Mouse (Mus musculus): ENCODE results near the gene Zc3h4. TPM values are rescaled to one million over a fixed set of nuclear protein-coding genes. Genes with fewer than 3 reads are reported as not detected.

Zc3h4 gene
- polyA plus RNA-seq, 1 experiment, result 29.8 TPM

GRCm38 (mm10) chr7:16418713-16419112 is 18.0 kb downstream of the Zc3h4 start:
- H3K79me3 ChIP-seq (ENCODE audit: low read depth), result peaks cover 7% of the 10 kb centered on the region
- H3K27me3 ChIP-seq (ENCODE audit: control insufficient read depth, insufficient read depth, insufficient read length), result no peaks in the 10 kb centered on the region
- H3K36me3 ChIP-seq (ENCODE audit: control insufficient read depth, insufficient read depth), result peaks cover 65% of the 10 kb centered on the region
- peaks cover 18% of the 10 kb centered on the region for H3K79me2 ChIP-seq (ENCODE audit: control insufficient read depth, insufficient read depth)
- TF ChIP-seq CTCF (IDR thresholded peaks at IDR 0.05; ENCODE audit: control insufficient read depth, insufficient read depth, insufficient read length) (no peak), MYOD1 (IDR thresholded peaks at IDR 0.05; ENCODE audit: control insufficient read depth, insufficient read length, low read depth) (no peak), USF1 (IDR thresholded peaks at IDR 0.05; ENCODE audit: low read depth) (no peak), FOSL1 (IDR thresholded peaks at IDR 0.05; ENCODE audit: insufficient read depth, low read length, poor library complexity, severe bottlenecking) (no peak), MAX (IDR thresholded peaks at IDR 0.05) (no peak), MYOG (IDR thresholded peaks at IDR 0.05; ENCODE audit: control insufficient read depth, extremely low read depth, insufficient read length) (no peak), CEBPB (IDR thresholded peaks at IDR 0.05; ENCODE audit: low read depth) (no peak)
- no peak overlapping the region for H3ac ChIP-seq (ENCODE audit: control insufficient read depth, insufficient read length, low read depth)
- H3K4me3 ChIP-seq (ENCODE audit: insufficient read depth, poor library complexity, severe bottlenecking), result no peak overlapping the region

GRCm38 (mm10) chr7:16420493-16421118 is 19.9 kb downstream of the Zc3h4 start:
- Histone ChIP-seq H3K36me3 (ENCODE audit: control insufficient read depth, insufficient read depth) (peaks cover 84% of the 10 kb centered on the region), H3K79me2 (ENCODE audit: control insufficient read depth, insufficient read depth) (no peaks in the 10 kb centered on the region), H3K79me3 (ENCODE audit: low read depth) (no peaks in the 10 kb centered on the region), H3ac (ENCODE audit: control insufficient read depth, insufficient read length, low read depth) (no peak overlapping the region), H3K4me3 (ENCODE audit: insufficient read depth, poor library complexity, severe bottlenecking) (no peak overlapping the region), H3K27me3 (ENCODE audit: control insufficient read depth, insufficient read depth, insufficient read length) (no peaks in the 10 kb centered on the region)
- TF ChIP-seq MAX (IDR thresholded peaks at IDR 0.05), result no peak
- no peak for TF ChIP-seq FOSL1 (IDR thresholded peaks at IDR 0.05; ENCODE audit: insufficient read depth, low read length, poor library complexity, severe bottlenecking)
- no peak for TF ChIP-seq CTCF (IDR thresholded peaks at IDR 0.05; ENCODE audit: control insufficient read depth, insufficient read depth, insufficient read length)
- TF ChIP-seq USF1 (IDR thresholded peaks at IDR 0.05; ENCODE audit: low read depth), result no peak
- TF ChIP-seq CEBPB (IDR thresholded peaks at IDR 0.05; ENCODE audit: low read depth), result no peak
- no peak for TF ChIP-seq MYOD1 (IDR thresholded peaks at IDR 0.05; ENCODE audit: control insufficient read depth, insufficient read length, low read depth)
- TF ChIP-seq MYOG (IDR thresholded peaks at IDR 0.05; ENCODE audit: control insufficient read depth, extremely low read depth, insufficient read length), result no peak

GRCm38 (mm10) chr7:16422222-16422856 is 21.6 kb downstream of the Zc3h4 start:
- Histone ChIP-seq H3K27me3 (ENCODE audit: control insufficient read depth, insufficient read depth, insufficient read length) (no peaks in the 10 kb centered on the region), H3K79me3 (ENCODE audit: low read depth) (no peaks in the 10 kb centered on the region), H3ac (ENCODE audit: control insufficient read depth, insufficient read length, low read depth) (no peak overlapping the region), H3K79me2 (ENCODE audit: control insufficient read depth, insufficient read depth) (no peaks in the 10 kb centered on the region), H3K4me3 (ENCODE audit: insufficient read depth, poor library complexity, severe bottlenecking) (no peak overlapping the region), H3K36me3 (ENCODE audit: control insufficient read depth, insufficient read depth) (peaks cover 83% of the 10 kb centered on the region)
- no peak for TF ChIP-seq CEBPB (IDR thresholded peaks at IDR 0.05; ENCODE audit: low read depth)
- no peak for TF ChIP-seq USF1 (IDR thresholded peaks at IDR 0.05; ENCODE audit: low read depth)
- TF ChIP-seq MYOD1 (IDR thresholded peaks at IDR 0.05; ENCODE audit: control insufficient read depth, insufficient read length, low read depth), result no peak
- no peak for TF ChIP-seq FOSL1 (IDR thresholded peaks at IDR 0.05; ENCODE audit: insufficient read depth, low read length, poor library complexity, severe bottlenecking)
- no peak for TF ChIP-seq MYOG (IDR thresholded peaks at IDR 0.05; ENCODE audit: control insufficient read depth, extremely low read depth, insufficient read length)
- no peak for TF ChIP-seq CTCF (IDR thresholded peaks at IDR 0.05; ENCODE audit: control insufficient read depth, insufficient read depth, insufficient read length)
- no peak for TF ChIP-seq MAX (IDR thresholded peaks at IDR 0.05)

GRCm38 (mm10) chr7:16423731-16424130 is 23.0 kb downstream of the Zc3h4 start:
- no peak overlapping the region for H3ac ChIP-seq (ENCODE audit: control insufficient read depth, insufficient read length, low read depth)
- H3K79me2 ChIP-seq (ENCODE audit: control insufficient read depth, insufficient read depth), result no peaks in the 10 kb centered on the region
- TF ChIP-seq MYOD1 (IDR thresholded peaks at IDR 0.05; ENCODE audit: control insufficient read depth, insufficient read length, low read depth), result no peak
- no peak for TF ChIP-seq FOSL1 (IDR thresholded peaks at IDR 0.05; ENCODE audit: insufficient read depth, low read length, poor library complexity, severe bottlenecking)
- no peak for TF ChIP-seq USF1 (IDR thresholded peaks at IDR 0.05; ENCODE audit: low read depth)
- no peak for TF ChIP-seq CEBPB (IDR thresholded peaks at IDR 0.05; ENCODE audit: low read depth)
- TF ChIP-seq MYOG (IDR thresholded peaks at IDR 0.05; ENCODE audit: control insufficient read depth, extremely low read depth, insufficient read length), result no peak
- TF ChIP-seq CTCF (IDR thresholded peaks at IDR 0.05; ENCODE audit: control insufficient read depth, insufficient read depth, insufficient read length), result no peak
- peaks cover 85% of the 10 kb centered on the region for H3K36me3 ChIP-seq (ENCODE audit: control insufficient read depth, insufficient read depth)
- no peak overlapping the region for H3K4me3 ChIP-seq (ENCODE audit: insufficient read depth, poor library complexity, severe bottlenecking)
- no peaks in the 10 kb centered on the region for H3K27me3 ChIP-seq (ENCODE audit: control insufficient read depth, insufficient read depth, insufficient read length)
- H3K79me3 ChIP-seq (ENCODE audit: low read depth), result no peaks in the 10 kb centered on the region

- TF ChIP-seq FOSL1 (IDR thresholded peaks at IDR 0.05; ENCODE audit: insufficient read depth, low read length, poor library complexity, severe bottlenecking) (no peak), CEBPB (IDR thresholded peaks at IDR 0.05; ENCODE audit: low read depth) (no peak), MYOG (IDR thresholded peaks at IDR 0.05; ENCODE audit: control insufficient read depth, extremely low read depth, insufficient read length) (no peak), MAX (IDR thresholded peaks at IDR 0.05) (no peak), MYOD1 (IDR thresholded peaks at IDR 0.05; ENCODE audit: control insufficient read depth, insufficient read length, low read depth) (no peak), CTCF (IDR thresholded peaks at IDR 0.05; ENCODE audit: control insufficient read depth, insufficient read depth, insufficient read length) (no peak), USF1 (IDR thresholded peaks at IDR 0.05; ENCODE audit: low read depth) (no peak)
- Histone ChIP-seq H3K4me3 (ENCODE audit: insufficient read depth, poor library complexity, severe bottlenecking) (no peak overlapping the region), H3K79me3 (ENCODE audit: low read depth) (no peaks in the 10 kb centered on the region), H3K36me3 (ENCODE audit: control insufficient read depth, insufficient read depth) (peaks cover 72% of the 10 kb centered on the region), H3ac (ENCODE audit: control insufficient read depth, insufficient read length, low read depth) (no peak overlapping the region), H3K79me2 (ENCODE audit: control insufficient read depth, insufficient read depth) (no peaks in the 10 kb centered on the region), H3K27me3 (ENCODE audit: control insufficient read depth, insufficient read depth, insufficient read length) (no peaks in the 10 kb centered on the region)
These were observed 25.0 kb downstream of the Zc3h4 start for GRCm38 (mm10) chr7:16425721-16426120.
